Mouse (Mus musculus): ENCODE results near the gene Gstp2. TPM values are rescaled to one million over a fixed set of nuclear protein-coding genes. Genes with fewer than 3 reads are reported as not detected.

The Gstp2 gene
- not detected in 2 replicates for polyA plus RNA-seq (2012)

DNA sequence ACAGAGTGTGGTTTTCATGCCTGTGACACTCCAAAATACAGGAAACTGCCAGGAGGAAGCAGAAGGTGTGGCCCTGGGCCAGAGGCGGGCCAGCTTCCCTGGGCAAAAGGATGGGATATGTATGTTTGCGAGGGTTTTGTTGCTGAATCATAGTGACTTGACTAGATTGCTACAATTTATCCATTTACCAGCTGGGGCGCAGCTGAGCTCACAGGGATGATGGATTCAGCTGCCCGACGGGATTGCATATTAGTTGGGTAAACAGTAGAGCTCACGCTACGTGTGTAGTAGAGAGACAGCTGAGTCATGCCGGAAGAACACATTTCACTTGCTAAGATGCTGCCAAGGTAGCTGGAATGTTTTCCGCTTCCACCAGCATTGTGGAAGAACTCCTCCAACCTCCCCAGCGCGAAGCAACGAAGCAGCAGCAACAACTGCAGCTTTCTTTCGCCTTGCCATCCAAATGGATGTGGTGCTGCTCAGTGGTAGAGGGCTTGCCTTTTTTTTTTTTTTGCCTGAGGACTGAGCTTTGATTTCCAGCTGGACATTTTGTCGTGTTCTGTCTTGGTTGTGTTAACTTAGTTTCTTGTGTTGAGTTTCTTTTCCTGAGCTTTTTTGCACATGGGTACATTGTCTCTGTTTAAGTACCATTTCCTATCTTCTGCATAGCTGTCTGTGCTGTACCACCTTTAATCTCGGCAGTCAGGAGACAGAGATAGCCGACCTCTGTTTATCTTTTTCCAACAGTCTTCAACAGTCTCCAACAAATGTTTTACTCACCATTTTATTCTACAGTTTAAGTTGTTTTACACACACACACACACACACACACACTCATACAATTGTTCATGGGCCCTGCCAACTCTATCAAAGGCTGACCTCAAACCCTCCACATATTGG lies at the start of gene Gstp2:
Gene Gstp2 (minus strand): TSS at position 58 of the 900 bp plus-strand sequence.
- no peak for TF ChIP-seq GATA1 (IDR thresholded peaks at IDR 0.05; ENCODE audit: low read length)

DNA sequence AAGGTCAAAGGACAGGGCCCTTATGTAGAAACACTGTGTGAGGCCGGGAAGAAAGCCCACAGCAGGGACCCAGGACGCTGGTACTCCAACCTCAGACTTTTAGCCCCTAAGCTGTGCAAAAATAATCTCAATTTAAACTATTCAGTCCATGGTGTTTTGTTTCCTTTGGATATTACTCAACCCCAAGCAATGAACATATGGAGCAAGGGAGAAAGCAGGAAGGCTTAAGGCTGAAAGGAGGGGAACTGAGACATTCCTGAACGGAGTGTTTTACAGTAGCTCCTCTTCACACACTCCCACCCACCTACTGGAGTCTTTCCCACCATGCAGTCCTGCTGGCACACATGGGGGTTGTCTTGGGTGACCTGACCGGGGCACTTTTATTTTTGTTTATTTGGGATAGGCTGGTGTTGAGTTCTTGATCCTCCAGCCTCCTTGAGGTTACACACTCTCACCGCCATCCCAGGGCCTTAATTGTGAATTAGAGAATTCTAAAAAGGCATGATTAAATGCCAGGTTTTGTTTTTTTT lies 49.0 kb upstream of the Gstp2 start:
- TF ChIP-seq GATA1 (IDR thresholded peaks at IDR 0.05; ENCODE audit: low read length), result no peak

DNA sequence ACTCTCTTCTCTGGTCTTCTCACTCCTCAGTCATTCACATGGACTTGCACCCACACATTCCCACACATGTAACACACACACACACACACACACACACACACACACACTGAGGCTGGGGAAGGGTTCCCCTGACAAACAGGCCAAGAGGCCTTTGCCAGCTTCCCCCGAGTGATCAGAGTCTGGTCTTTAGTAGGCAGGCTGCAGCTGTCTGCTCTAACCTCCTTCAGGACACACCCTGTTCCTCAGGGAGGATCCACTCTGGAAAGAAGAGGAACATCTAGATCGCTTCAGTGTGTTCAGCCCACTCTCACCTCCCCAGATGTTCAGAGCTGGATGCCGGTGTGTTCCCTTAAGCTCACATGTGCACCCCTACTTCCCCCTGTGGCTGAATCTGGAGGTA lies 48.5 kb upstream of the Gstp2 start:
- TF ChIP-seq GATA1 (IDR thresholded peaks at IDR 0.05; ENCODE audit: low read length), result no peak

DNA sequence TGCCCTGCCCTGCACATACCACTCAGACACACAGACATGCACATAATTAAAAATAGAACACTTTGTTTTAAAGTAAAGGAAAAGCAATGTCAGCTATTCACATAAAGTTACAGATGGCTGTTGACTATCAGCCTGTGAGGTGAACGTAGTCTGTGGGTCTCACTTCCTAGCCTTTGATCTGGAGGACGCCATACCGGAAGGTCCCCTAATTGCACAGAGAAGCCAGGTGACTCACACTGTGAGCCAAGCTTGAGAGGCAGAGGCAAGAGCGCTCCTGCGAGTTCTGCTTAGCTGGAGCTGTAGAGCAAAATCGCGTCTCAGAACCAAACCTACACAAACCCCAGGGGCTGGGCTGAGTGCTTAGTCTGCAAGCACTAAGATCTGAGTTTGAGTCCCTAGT lies 47.9 kb upstream of the Gstp2 start:
- TF ChIP-seq GATA1 (IDR thresholded peaks at IDR 0.05; ENCODE audit: low read length), result no peak

DNA sequence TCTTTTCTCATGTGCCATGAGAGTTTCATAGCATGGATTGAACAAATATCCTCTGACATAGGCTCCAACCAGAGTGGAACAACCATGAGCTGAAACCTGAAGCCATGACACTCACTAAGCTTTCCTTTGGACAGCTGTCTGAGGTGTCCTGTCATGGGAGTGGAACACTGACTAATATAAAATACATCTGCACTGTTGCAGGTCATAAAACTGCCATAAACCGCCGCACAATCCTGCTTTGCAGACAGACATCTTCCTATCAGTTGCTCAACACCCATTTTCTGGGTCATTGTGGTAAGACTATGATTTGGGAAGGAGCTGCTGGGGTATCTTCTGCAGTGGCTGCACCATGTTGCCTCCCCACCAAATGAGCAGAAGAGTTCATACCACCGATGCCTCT lies 46.9 kb upstream of the Gstp2 start:
- no peak for TF ChIP-seq GATA1 (IDR thresholded peaks at IDR 0.05; ENCODE audit: low read length)

DNA sequence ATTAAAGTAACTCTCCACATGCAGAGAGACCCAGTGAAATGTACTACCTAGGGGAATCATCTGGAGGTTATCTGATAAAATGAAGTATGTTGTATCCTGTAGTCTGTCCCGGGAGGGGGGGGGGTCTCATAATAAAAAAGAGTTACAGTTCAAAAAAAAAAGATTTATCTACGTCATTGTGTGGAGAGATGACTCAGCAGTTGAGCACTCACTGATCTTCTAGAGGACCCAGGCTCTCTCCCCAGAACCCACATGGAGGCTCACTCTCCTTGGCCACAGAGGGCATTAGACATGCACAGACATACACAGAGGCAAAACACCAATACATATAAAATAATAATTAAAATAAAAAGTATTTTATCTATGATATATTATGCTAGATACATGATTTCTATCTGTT lies 45.6 kb upstream of the Gstp2 start:
- TF ChIP-seq GATA1 (IDR thresholded peaks at IDR 0.05; ENCODE audit: low read length), result no peak

DNA sequence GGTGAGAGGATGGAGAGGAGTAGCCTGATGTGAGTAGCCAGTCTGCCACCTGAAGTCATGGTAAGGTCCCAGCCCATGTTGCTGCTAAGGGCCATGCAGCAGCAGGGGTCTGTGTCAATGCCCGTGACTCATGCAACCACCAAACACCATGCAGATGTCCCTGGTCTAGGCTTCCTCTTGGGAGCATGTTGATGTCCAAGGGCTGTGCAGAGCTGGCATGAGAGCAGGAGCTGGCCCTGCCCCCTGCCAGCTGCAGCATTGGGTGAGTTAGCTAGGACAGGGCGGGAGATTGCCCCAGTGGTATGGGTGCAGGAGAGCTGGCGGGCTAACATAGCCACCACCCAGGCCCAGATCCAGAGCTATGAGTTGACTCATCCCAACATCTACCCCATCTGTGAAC lies 44.6 kb upstream of the Gstp2 start:
- TF ChIP-seq GATA1 (IDR thresholded peaks at IDR 0.05; ENCODE audit: low read length), result no peak

DNA sequence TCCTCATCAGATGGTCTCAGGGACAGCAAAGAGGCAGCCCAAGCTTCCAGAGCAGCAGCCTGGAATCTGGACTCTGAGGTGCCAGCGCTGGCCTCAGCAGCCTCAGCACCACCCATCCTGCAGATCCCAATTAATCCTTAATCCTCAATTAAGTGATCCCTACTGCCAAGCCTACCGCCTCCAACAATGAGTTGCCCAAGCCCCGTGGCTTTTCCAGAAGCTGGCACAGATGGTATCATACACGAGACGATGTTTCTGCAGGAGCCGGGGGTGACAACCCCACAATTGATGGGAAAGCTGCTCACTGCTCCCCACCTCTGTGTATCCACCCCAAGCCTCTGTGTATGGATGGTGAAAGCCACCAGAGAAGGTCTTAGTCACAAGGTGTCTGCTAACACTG lies 43.3 kb upstream of the Gstp2 start:
- TF ChIP-seq GATA1 (IDR thresholded peaks at IDR 0.05; ENCODE audit: low read length), result no peak

DNA sequence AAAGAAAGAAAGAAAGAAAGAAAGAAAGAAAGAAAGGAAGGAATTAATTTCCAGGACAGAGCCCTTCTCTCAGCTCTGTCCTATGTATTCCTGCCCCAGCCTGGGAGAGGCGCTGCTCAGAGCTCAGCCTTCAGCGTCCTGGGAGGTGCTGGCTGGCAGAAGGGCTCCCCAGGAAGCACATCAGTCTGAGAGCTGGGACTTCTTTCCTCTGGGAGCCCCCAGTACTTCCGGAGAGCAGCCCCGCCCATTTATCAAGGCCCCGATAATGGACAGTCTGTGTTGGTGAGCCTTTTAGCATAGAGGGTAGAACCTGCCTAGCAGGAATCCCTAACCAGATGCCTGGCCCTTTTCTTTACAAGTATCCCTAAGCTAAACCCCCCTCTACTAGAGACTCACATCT lies 42.3 kb upstream of the Gstp2 start:
- TF ChIP-seq GATA1 (IDR thresholded peaks at IDR 0.05; ENCODE audit: low read length), result no peak

DNA sequence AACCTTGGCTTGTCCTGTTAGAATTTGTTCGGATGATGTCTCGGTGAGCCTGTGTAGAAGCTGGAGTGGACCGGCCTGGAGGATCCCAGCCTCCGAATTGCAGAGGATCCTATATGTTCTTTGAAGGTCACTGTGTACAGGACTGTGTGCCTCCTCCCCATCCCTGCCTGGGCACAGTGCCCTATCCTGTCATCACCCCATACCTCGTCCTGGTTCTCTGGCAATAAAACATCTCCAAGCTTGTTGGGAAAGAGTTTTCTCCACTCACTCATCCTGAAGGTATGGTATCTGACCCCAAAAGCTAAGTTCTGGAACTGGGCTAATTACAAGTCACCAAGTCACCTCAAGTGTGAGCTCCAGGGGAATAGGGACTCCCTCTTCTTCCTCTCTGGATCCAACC lies 41.3 kb upstream of the Gstp2 start:
- TF ChIP-seq GATA1 (IDR thresholded peaks at IDR 0.05; ENCODE audit: low read length), result no peak

DNA sequence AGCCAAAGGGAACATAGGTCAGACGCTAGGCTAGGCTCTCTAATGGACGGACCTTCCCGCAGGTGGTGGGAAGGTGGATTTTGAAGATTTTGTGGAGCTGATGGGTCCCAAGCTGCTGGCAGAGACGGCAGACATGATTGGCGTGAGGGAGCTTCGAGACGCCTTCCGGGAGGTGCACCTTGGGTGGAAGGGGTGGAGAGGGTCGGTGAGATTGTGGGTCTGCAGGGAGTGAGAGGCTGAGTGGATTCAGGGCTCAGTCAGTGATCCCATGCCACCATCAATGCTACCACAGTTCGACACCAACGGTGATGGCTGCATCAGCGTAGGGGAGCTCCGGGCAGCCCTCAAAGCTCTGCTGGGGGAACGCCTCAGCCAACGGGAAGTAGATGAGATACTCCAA lies 40.3 kb upstream of the Gstp2 start:
- no peak for TF ChIP-seq GATA1 (IDR thresholded peaks at IDR 0.05; ENCODE audit: low read length)

DNA sequence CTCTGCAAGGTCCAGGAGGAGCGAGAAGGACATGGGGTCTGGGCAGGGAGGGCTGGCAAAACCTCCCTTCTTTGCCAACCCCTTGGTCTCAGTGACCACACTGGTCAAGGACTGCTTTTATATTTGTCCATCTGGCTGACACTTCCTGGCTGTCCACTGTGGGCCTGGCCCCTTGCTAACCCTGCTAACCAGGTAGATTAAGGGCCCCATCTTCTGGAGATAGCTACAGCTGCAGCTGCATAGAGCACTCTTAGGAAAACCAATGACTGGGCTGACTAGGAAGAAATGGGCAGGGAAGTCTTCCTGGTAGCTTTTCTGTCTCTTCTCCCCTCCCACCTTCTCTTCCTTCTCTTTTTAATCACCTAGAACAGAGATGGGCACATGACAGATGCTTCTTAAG lies 39.2 kb upstream of the Gstp2 start:
- no peak for TF ChIP-seq GATA1 (IDR thresholded peaks at IDR 0.05; ENCODE audit: low read length)

DNA sequence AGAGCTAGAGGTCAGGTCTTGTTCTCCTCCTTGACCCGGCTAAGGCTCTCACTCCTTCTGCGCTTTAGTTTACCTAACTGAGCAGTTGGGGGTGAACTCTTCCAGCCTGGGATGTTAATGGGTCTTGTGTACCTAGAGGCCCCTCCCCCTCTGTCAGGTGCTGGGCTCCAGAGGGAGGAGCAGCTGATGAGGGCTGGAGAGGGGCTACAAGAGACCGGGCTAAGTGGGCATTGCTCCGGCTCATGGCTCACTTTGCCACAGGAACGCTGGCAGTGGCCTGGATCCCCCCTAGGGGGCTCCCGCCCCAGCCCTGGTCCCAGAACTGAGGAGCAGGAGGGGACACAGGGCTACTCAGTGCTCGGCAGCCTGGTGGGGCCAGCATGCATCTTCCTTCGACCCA lies 38.0 kb upstream of the Gstp2 start:
- no peak for TF ChIP-seq GATA1 (IDR thresholded peaks at IDR 0.05; ENCODE audit: low read length)

DNA sequence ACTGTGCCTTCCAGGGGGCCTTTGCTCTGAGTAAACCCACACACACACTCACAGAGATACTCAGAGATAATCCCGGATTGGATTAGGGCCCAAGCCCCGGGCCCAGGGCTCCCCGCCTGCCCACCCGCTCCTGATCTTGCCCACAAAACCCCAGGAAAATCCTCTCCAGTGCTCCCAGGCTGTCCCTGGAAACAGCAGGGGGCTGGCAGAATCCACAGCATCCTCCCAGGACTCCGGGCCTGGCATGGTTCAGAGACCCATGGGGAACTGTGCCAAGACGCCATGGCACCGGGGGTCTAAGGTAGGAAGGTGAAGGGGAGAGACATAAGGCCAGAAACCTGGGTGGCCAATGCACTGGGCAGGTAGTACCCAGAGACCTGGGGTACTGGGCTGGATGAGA lies 37.5 kb upstream of the Gstp2 start:
- TF ChIP-seq GATA1 (IDR thresholded peaks at IDR 0.05; ENCODE audit: low read length), result no peak

DNA sequence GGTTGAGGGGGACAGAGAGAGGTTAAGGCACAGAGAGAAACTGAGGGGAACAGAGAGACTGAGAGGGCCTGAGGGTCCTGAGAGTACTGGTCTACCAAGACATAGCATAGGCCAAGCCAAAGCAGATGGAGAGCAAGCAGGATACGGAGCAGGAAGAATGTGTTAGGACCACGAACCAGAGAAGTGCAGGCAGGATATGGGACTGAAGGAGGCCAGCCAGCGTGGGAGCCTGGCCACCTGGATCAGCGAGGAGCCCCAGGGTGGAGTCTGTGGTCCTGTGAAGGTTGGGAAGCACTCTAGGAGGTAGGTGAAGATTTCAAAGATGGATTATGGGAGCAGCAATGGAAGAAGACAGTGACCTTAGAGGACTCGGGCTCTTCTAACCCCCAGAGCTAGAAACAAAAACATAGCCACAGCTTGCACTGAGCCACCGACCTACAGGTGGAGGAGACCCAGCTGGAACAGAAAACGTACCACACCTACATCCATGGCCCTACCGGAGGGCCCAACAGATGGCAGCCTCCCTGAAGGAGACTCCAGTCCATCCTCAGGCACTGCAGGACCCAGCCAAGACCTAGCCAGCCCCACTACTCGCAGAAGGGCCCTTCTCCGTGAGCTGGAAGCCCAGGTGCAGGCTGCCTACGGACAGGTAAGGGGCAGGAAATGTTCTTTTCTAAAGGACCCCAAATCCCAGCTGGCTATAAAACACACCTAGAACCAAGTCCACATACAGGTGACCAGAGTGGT lies 36.6 kb upstream of the Gstp2 start:
- no peak for TF ChIP-seq GATA1 (IDR thresholded peaks at IDR 0.05; ENCODE audit: low read length)

DNA sequence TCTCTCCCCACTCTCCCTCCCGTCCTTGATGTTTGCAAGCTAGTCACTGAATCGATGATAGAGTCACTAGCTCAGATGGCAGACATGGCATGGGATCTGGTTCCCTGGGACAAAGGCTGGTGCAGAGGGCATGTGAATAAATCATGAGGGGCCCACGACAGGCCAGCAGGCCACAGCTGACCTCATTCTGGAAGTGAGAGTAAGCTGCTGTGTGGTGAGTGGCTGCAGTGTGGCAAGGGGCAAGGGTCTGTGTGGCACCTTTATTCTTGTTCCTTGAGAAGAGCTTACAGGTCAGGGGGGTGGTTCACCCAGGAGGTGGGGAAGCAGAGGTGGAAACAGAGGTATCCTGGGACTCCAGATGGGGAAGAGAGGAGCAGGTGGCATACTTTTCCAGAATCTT lies 35.6 kb upstream of the Gstp2 start, which contains the start of gene Cabp2:
Gene Cabp2 (plus strand): TSS at position 185 of the 400 bp plus-strand sequence.
- no peak for TF ChIP-seq GATA1 (IDR thresholded peaks at IDR 0.05; ENCODE audit: low read length)
